Mouse (Mus musculus) E14TG2a.4 (cell line): ENCODE data around the gene Cdc6.

Source experiments
- CTCF ChIP-seq: conservative IDR thresholded peaks from 2 replicates; pipeline ENCODE4 v1.5.1; 2014; ENCODE audit warnings: low read length
- NANOG ChIP-seq: IDR thresholded peaks from 2 replicates; pipeline ENCODE4 v1.6.1; 2014; ENCODE audit warnings: borderline replicate concordance, low read length, mixed read lengths
- POU5F1 ChIP-seq: IDR thresholded peaks from 2 replicates; pipeline ENCODE4 v1.6.1; 2014; ENCODE audit warnings: low read length, borderline replicate concordance

GRCm38 (mm10) chr11:98964201-98964615, 56.6 kb downstream of the Cdc6 start:
- TF ChIP-seq CTCF (no peak), POU5F1 (no peak), NANOG (no peak)
